Mouse (Mus musculus): Measurements from ENCODE around the gene Tead1. TPM values are rescaled to one million over a fixed set of nuclear protein-coding genes. Genes with fewer than 3 reads are reported as not detected.
A peak's percentile ranks its signal among the peaks of the same experiment; 100 is the strongest.

Gene Tead1
- polyA plus RNA-seq, 1 experiment from 2014 or later, result 13.9 TPM

- Histone ChIP-seq H3K36me3 (ENCODE audit: control insufficient read depth, insufficient read depth, low read length) (no peaks in the 10 kb centered on the region), H3K4me2 (replicated peaks; ENCODE audit: low read depth) (peak overlapping the region; percentile 5), H3K9me3 (ENCODE audit: control insufficient read depth, low read length) (no peaks in the 10 kb centered on the region), H3K4me1 (replicated peaks; ENCODE audit: control insufficient read depth, insufficient read depth) (peaks cover 22% of the 10 kb centered on the region), H3K4me3 (ENCODE audit: low read depth, low read length) (no peak overlapping the region), H3K9ac (ENCODE audit: low read length) (no peak overlapping the region), H3K27ac (replicated peaks) (peak overlapping the region; percentile 90), H3K27me3 (ENCODE audit: control insufficient read depth, insufficient read depth, low read length) (no peaks in the 10 kb centered on the region)
- WGBS, result 5% methylated on average over 17 of the region's 17 CpGs
- no peak for TF ChIP-seq CTCF (IDR thresholded peaks at IDR 0.05; ENCODE audit: low read depth)
- peak; percentile 92 for TF ChIP-seq EP300 (optimal IDR thresholded peaks at IDR 0.05)
- DNase-seq (ENCODE audit: low spot score), result peak; percentile 86
- peak; percentile 93 for ATAC-seq (ENCODE audit: low FRiP score, low TSS enrichment)
These were observed 147.2 kb downstream of the Tead1 start for GRCm38 (mm10) chr7:112826114-112826911.

GRCm38 (mm10) chr7:112828016-112828695 is 149.0 kb downstream of the Tead1 start:
- TF ChIP-seq EP300 (optimal IDR thresholded peaks at IDR 0.05) (no peak), CTCF (IDR thresholded peaks at IDR 0.05; ENCODE audit: low read depth) (no peak)
- no peaks in the 10 kb centered on the region for H3K27me3 ChIP-seq (ENCODE audit: control insufficient read depth, insufficient read depth, low read length)
- no peak overlapping the region for H3K4me3 ChIP-seq (ENCODE audit: low read depth, low read length)
- DNase-seq (ENCODE audit: low spot score) (peak; percentile 43), ATAC-seq (ENCODE audit: low FRiP score, low TSS enrichment) (no peak)
- H3K9me3 ChIP-seq (ENCODE audit: control insufficient read depth, low read length), result no peaks in the 10 kb centered on the region
- H3K36me3 ChIP-seq (ENCODE audit: control insufficient read depth, insufficient read depth, low read length), result no peaks in the 10 kb centered on the region
- no peak overlapping the region for H3K4me2 ChIP-seq (replicated peaks; ENCODE audit: low read depth)
- H3K4me1 ChIP-seq (replicated peaks; ENCODE audit: control insufficient read depth, insufficient read depth), result peaks cover 22% of the 10 kb centered on the region
- H3K27ac ChIP-seq (replicated peaks), result peak overlapping the region; percentile 90
- no peak overlapping the region for H3K9ac ChIP-seq (ENCODE audit: low read length)
- 30% methylated on average over 10 of the region's 10 CpGs for WGBS

- H3K27ac ChIP-seq (replicated peaks), result no peak overlapping the region; the same call in 1 of the 2 replicates
- H3K9ac ChIP-seq (ENCODE audit: low read length), result no peak overlapping the region
- no peak for ATAC-seq (ENCODE audit: low FRiP score, low TSS enrichment)
- H3K4me1 ChIP-seq (replicated peaks; ENCODE audit: control insufficient read depth, insufficient read depth), result peaks cover 19% of the 10 kb centered on the region
- TF ChIP-seq EP300 (optimal IDR thresholded peaks at IDR 0.05) (no peak), CTCF (IDR thresholded peaks at IDR 0.05; ENCODE audit: low read depth) (no peak)
- DNase-seq (ENCODE audit: low spot score), result no peak
- H3K9me3 ChIP-seq (ENCODE audit: control insufficient read depth, low read length), result no peaks in the 10 kb centered on the region
- no peaks in the 10 kb centered on the region for H3K27me3 ChIP-seq (ENCODE audit: control insufficient read depth, insufficient read depth, low read length)
- H3K4me2 ChIP-seq (replicated peaks; ENCODE audit: low read depth), result no peak overlapping the region
- no peaks in the 10 kb centered on the region for H3K36me3 ChIP-seq (ENCODE audit: control insufficient read depth, insufficient read depth, low read length)
- H3K4me3 ChIP-seq (ENCODE audit: low read depth, low read length), result no peak overlapping the region
These were observed 149.5 kb downstream of the Tead1 start for GRCm38 (mm10) chr7:112828696-112829022.

GRCm38 (mm10) chr7:112830946-112831345 is 151.8 kb downstream of the Tead1 start:
- no peak overlapping the region for H3K4me3 ChIP-seq (ENCODE audit: low read depth, low read length)
- peaks cover 12% of the 10 kb centered on the region; the same call in 1 of the 2 replicates for H3K4me1 ChIP-seq (replicated peaks; ENCODE audit: control insufficient read depth, insufficient read depth)
- no peak for DNase-seq (ENCODE audit: low spot score)
- no peaks in the 10 kb centered on the region for H3K27me3 ChIP-seq (ENCODE audit: control insufficient read depth, insufficient read depth, low read length)
- H3K36me3 ChIP-seq (ENCODE audit: control insufficient read depth, insufficient read depth, low read length), result no peaks in the 10 kb centered on the region
- H3K9me3 ChIP-seq (ENCODE audit: control insufficient read depth, low read length), result no peaks in the 10 kb centered on the region
- H3K4me2 ChIP-seq (replicated peaks; ENCODE audit: low read depth), result no peak overlapping the region
- whole genome bisulfite sequencing, result 69% methylated on average over 4 of the region's 4 CpGs
- no peak overlapping the region for H3K27ac ChIP-seq (replicated peaks)
- TF ChIP-seq EP300 (optimal IDR thresholded peaks at IDR 0.05), result no peak
- TF ChIP-seq CTCF (IDR thresholded peaks at IDR 0.05; ENCODE audit: low read depth), result no peak
- ATAC-seq (ENCODE audit: low FRiP score, low TSS enrichment), result no peak
- H3K9ac ChIP-seq (ENCODE audit: low read length), result no peak overlapping the region

GRCm38 (mm10) chr7:112831446-112831845 is 152.3 kb downstream of the Tead1 start:
- Histone ChIP-seq H3K9ac (ENCODE audit: low read length) (no peak overlapping the region), H3K27me3 (ENCODE audit: control insufficient read depth, insufficient read depth, low read length) (no peaks in the 10 kb centered on the region), H3K36me3 (ENCODE audit: control insufficient read depth, insufficient read depth, low read length) (no peaks in the 10 kb centered on the region), H3K4me2 (replicated peaks; ENCODE audit: low read depth) (no peak overlapping the region), H3K9me3 (ENCODE audit: control insufficient read depth, low read length) (no peaks in the 10 kb centered on the region), H3K27ac (replicated peaks) (no peak overlapping the region), H3K4me3 (ENCODE audit: low read depth, low read length) (no peak overlapping the region), H3K4me1 (replicated peaks; ENCODE audit: control insufficient read depth, insufficient read depth) (peaks cover 7% of the 10 kb centered on the region; the same call in 1 of the 2 replicates)
- no peak for DNase-seq (ENCODE audit: low spot score)
- TF ChIP-seq CTCF (IDR thresholded peaks at IDR 0.05; ENCODE audit: low read depth) (no peak), EP300 (optimal IDR thresholded peaks at IDR 0.05) (no peak)
- WGBS, result 73% methylated on average over 4 of the region's 4 CpGs
- ATAC-seq (ENCODE audit: low FRiP score, low TSS enrichment), result no peak

GRCm38 (mm10) chr7:112833132-112833531 is 154.0 kb downstream of the Tead1 start:
- no peaks in the 10 kb centered on the region for H3K36me3 ChIP-seq (ENCODE audit: control insufficient read depth, insufficient read depth, low read length)
- H3K4me2 ChIP-seq (replicated peaks; ENCODE audit: low read depth), result no peak overlapping the region
- no peak overlapping the region for H3K4me3 ChIP-seq (ENCODE audit: low read depth, low read length)
- ATAC-seq (ENCODE audit: low FRiP score, low TSS enrichment) (no peak), DNase-seq (ENCODE audit: low spot score) (no peak)
- H3K9ac ChIP-seq (ENCODE audit: low read length), result no peak overlapping the region
- WGBS, result 70% methylated on average over 4 of the region's 4 CpGs
- no peak for TF ChIP-seq EP300 (optimal IDR thresholded peaks at IDR 0.05)
- no peak for TF ChIP-seq CTCF (IDR thresholded peaks at IDR 0.05; ENCODE audit: low read depth)
- H3K27me3 ChIP-seq (ENCODE audit: control insufficient read depth, insufficient read depth, low read length), result no peaks in the 10 kb centered on the region
- no peaks in the 10 kb centered on the region for H3K9me3 ChIP-seq (ENCODE audit: control insufficient read depth, low read length)
- H3K4me1 ChIP-seq (replicated peaks; ENCODE audit: control insufficient read depth, insufficient read depth), result peaks cover under 1% of the 10 kb centered on the region; the same call in 1 of the 2 replicates
- H3K27ac ChIP-seq (replicated peaks), result 0 out of 2 replicates have a peak overlapping the region, but pooled peaks have one; percentile 8
